Mouse (Mus musculus) lung, embryonic 14.5 days (tissue): ENCODE results near the gene Accsl. TPM values are rescaled to one million over a fixed set of nuclear protein-coding genes. Genes with fewer than 3 reads are reported as not detected.

Experiments
- ATAC-seq: fragments of 200-750 bp; cut with Nextera tagmentation; 2 replicates; pipeline ENCODE4 v1.8.0; 2017; ENCODE audit warnings: mild to moderate bottlenecking, moderate TSS enrichment, moderate library complexity; ENCODE audit not compliant: insufficient read depth
- DNase-seq: peaks from one replicate; pipeline ENCODE4 v3.0.0-alpha.2; 2015
- H3K27ac ChIP-seq: fragments of 300-500 bp; sonication (generic); 2 replicates; pipeline ENCODE4 v1.5.1; 2014; ENCODE audit warnings: low read depth, mild to moderate bottlenecking, moderate library complexity
- H3K27me3 ChIP-seq: fragments of 300-500 bp; sonication (generic); 2 replicates; pipeline ENCODE4 v1.6.1; 2014; ENCODE audit warnings: low read length, control low read depth; ENCODE audit not compliant: insufficient read depth
- H3K36me3 ChIP-seq: fragments of 300-500 bp; sonication (generic); 2 replicates; pipeline ENCODE4 v1.6.1; 2014; ENCODE audit warnings: control low read depth; ENCODE audit not compliant: insufficient read depth
- H3K4me1 ChIP-seq: fragments of 300-500 bp; sonication (generic); 2 replicates; pipeline ENCODE4 v1.6.1; 2014; ENCODE audit warnings: antibody characterized with exemption, control low read depth; ENCODE audit not compliant: insufficient read depth
- H3K4me2 ChIP-seq: fragments of 300-500 bp; sonication (generic); 2 replicates; pipeline ENCODE4 v1.6.1; 2014; ENCODE audit warnings: mild to moderate bottlenecking
- H3K4me3 ChIP-seq: fragments of 300-500 bp; sonication (generic); 2 replicates; pipeline ENCODE4 v1.5.1; 2014; ENCODE audit warnings: low read depth, low read length
- H3K9ac ChIP-seq: fragments of 300-500 bp; sonication (generic); 2 replicates; pipeline ENCODE4 v1.6.1; 2014
- H3K9me3 ChIP-seq: fragments of 300-500 bp; sonication (generic); 2 replicates; pipeline ENCODE4 v1.6.1; 2016; ENCODE audit warnings: low read depth, low read length, control low read depth
- CTCF ChIP-seq: IDR thresholded peaks from 2 replicates; pipeline ENCODE4 v1.5.1; 2016; ENCODE audit warnings: antibody characterized with exemption, low read depth
- WGBS: fragments of 180-500 bp; shearing (Covaris S2); extraction: QIAGEN DNeasy Blood & Tissue Kit; methylation state at CpG from one replicate; pipeline ENCODE4 v1.1.7; 2014; 5-methylcytosine and 5-hydroxymethylcytosine counted together
- polyA plus RNA-seq: library from polyadenylated mRNA; unstranded; fragments of >200 nt; fragmentation: Nextera tagmentation; extraction: Ambion mirVana; gene quantifications from 2 replicates; pipeline ENCODE4 v1.2.1, GENCODE M21; 2014

Accsl gene
- polyA plus RNA-seq, 1 experiment from 2014 or later: 0.22 TPM

DNA sequence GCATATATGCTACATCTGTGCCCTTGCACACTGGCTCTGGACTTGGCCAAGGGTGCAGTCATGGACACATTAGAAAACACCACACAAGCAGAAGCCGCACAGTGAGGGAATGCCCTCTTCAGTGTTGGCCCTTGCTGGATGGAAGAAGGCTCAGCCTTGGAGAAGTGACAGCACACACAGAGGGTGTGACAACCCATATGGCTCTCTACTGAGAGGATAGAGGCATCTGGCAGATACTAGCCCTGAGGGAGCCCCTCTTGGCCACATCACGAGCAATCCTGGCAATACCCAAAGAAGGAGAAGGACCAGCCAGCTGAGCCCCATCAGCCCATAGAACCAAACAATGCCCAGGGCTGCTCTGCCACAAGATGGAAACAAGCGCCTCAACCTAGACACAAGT, 5.6 kb upstream of the Accsl start:
- 86% methylated on average over 3 of the region's 3 CpGs for WGBS
- no peaks in the 10 kb centered on the region for H3K9me3 ChIP-seq
- peak overlapping the region; percentile 66; the same call in 1 of the 2 replicates for H3K27ac ChIP-seq
- DNase-seq: no peak
- H3K4me2 ChIP-seq: no peak overlapping the region
- no peaks in the 10 kb centered on the region for H3K36me3 ChIP-seq
- H3K9ac ChIP-seq: no peak overlapping the region
- H3K27me3 ChIP-seq: no peaks in the 10 kb centered on the region
- no peak for ATAC-seq
- peaks cover 7% of the 10 kb centered on the region; the same call in 1 of the 2 replicates for H3K4me1 ChIP-seq
- TF ChIP-seq CTCF: no peak
- H3K4me3 ChIP-seq: no peak overlapping the region

- peak overlapping the region; percentile 66; the same call in 1 of the 2 replicates for H3K27ac ChIP-seq
- H3K4me1 ChIP-seq: peaks cover 7% of the 10 kb centered on the region; the same call in 1 of the 2 replicates
- DNase-seq: no peak
- H3K4me2 ChIP-seq: 0 out of 2 replicates have a peak overlapping the region, but pooled peaks have one; percentile 18
- no peaks in the 10 kb centered on the region for H3K27me3 ChIP-seq
- 7% methylated on average over 2 of the region's 2 CpGs for WGBS
- H3K9ac ChIP-seq: no peak overlapping the region
- ATAC-seq: no peak
- H3K36me3 ChIP-seq: no peaks in the 10 kb centered on the region
- H3K9me3 ChIP-seq: no peaks in the 10 kb centered on the region
- H3K4me3 ChIP-seq: no peak overlapping the region
- no peak for TF ChIP-seq CTCF
These were observed 5.2 kb upstream of the Accsl start for GRCm38 (mm10) chr2:93874227-93874514.

DNA sequence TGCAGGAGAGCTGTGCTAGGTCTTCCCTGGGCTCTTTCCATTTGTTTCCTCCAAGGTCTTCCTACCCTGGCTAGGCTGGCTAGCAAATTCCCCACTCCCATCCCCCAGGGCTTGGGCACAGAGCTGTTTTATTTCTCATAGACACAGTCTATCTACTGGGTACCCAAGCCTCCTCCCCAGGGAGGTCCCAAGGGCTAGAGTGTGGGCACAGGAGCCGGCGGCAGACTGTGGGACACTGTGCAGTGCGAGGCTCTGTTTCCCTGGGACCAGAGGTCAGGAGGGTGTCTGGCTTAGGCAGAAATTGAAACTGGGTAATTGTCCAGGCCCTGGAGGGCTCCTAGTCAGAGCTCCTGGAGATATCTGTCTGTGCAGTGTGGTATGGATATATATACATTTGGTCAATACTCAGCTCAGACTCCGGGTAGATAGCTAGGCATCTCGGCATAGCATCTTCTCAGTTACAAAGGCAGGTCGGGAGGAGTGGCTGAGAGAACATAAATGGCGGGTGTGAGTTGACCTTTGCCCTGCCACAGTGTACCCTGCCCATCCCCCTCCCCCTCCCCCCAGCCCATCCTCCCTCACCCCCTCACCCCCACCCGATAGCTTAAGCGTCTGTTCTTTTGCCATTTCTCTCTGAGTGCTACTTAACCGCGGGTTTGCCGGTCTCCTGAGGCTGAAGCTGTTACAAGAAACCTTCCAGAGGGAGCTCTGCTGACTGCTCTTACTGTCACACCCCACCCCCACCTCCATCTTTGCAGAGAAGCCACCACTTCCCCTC, 4.7 kb upstream of the Accsl start:
- H3K9ac ChIP-seq: no peak overlapping the region
- no peaks in the 10 kb centered on the region for H3K9me3 ChIP-seq
- no peaks in the 10 kb centered on the region for H3K36me3 ChIP-seq
- ATAC-seq: peak; percentile 70
- H3K27ac ChIP-seq: peak overlapping the region; percentile 66; the same call in 1 of the 2 replicates
- peaks cover 7% of the 10 kb centered on the region; the same call in 1 of the 2 replicates for H3K4me1 ChIP-seq
- H3K4me2 ChIP-seq: no peak overlapping the region
- 12% methylated on average over 12 of the region's 12 CpGs for WGBS
- DNase-seq: peak; percentile 71
- H3K27me3 ChIP-seq: no peaks in the 10 kb centered on the region
- H3K4me3 ChIP-seq: no peak overlapping the region
- TF ChIP-seq CTCF: no peak

- 73% methylated on average over 7 of the region's 7 CpGs for WGBS
- H3K4me2 ChIP-seq: no peak overlapping the region
- ATAC-seq (no peak), DNase-seq (no peak)
- H3K9me3 ChIP-seq: no peaks in the 10 kb centered on the region
- no peak overlapping the region for H3K27ac ChIP-seq
- H3K4me3 ChIP-seq: no peak overlapping the region
- TF ChIP-seq CTCF: no peak
- H3K36me3 ChIP-seq: no peaks in the 10 kb centered on the region
- peaks cover 7% of the 10 kb centered on the region; the same call in 1 of the 2 replicates for H3K4me1 ChIP-seq
- no peak overlapping the region for H3K9ac ChIP-seq
- H3K27me3 ChIP-seq: no peaks in the 10 kb centered on the region
These were observed 3.3 kb upstream of the Accsl start for GRCm38 (mm10) chr2:93872257-93872656.

GRCm38 (mm10) chr2:93871411-93871925, 2.5 kb upstream of the Accsl start:
- no peak overlapping the region for H3K4me2 ChIP-seq
- no peaks in the 10 kb centered on the region for H3K36me3 ChIP-seq
- TF ChIP-seq CTCF: no peak
- H3K9me3 ChIP-seq: no peaks in the 10 kb centered on the region
- no peak overlapping the region for H3K4me3 ChIP-seq
- no peaks in the 10 kb centered on the region for H3K27me3 ChIP-seq
- no peak overlapping the region for H3K27ac ChIP-seq
- ATAC-seq (no peak), DNase-seq (no peak)
- H3K9ac ChIP-seq: no peak overlapping the region
- H3K4me1 ChIP-seq: peaks cover 7% of the 10 kb centered on the region; the same call in 1 of the 2 replicates
- WGBS: 83% methylated on average over 4 of the region's 4 CpGs

DNA sequence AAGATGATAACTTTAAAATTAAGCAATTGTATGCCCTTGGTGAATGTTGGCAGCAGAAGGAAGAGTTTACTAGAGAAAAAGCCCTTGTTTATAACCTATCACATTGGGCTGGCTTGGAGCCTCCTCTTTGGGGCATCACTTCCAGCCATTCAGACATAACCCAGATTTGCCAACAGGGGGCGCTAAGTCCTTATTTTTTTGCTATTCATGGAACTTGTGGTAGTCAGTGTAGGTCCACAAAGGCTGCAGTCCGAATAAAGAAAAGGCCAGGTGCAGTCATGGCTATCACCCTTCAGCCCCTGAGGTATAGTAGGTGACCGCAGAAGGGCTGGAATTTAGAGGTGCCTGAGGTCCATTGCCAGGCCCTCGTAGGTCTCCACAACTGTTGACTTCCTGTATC, 1.9 kb upstream of the Accsl start:
- Histone ChIP-seq H3K4me3 (no peak overlapping the region), H3K27me3 (no peaks in the 10 kb centered on the region), H3K36me3 (no peaks in the 10 kb centered on the region), H3K4me2 (no peak overlapping the region), H3K27ac (no peak overlapping the region), H3K9me3 (no peaks in the 10 kb centered on the region), H3K9ac (no peak overlapping the region), H3K4me1 (peaks cover 7% of the 10 kb centered on the region; the same call in 1 of the 2 replicates)
- peak; percentile 36 for ATAC-seq
- TF ChIP-seq CTCF: peak; percentile 72
- 33% methylated on average over 4 of the region's 4 CpGs for WGBS
- DNase-seq: peak; percentile 90

DNA sequence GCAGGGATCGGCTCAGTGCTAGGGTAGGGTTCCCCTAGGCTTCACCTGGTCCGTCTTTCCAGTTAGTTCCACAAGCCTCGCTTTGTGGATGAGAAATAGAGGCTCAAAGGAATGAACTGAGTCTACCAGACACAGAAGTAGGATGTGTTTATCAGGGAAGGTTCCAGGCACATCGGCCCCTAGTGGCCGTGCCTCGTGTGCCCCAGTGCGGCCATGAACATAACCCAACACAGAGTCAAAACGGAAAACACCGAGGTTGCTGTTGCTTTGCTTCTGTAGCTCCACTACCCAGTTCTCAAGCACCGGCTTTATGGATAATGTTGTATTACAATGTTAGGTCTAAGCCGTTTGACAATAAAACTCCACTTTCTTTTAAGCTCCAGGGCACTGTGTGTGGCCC, 391 bp downstream of the Accsl start:
- ATAC-seq (no peak), DNase-seq (no peak)
- Histone ChIP-seq H3K4me3 (no peak overlapping the region), H3K36me3 (no peaks in the 10 kb centered on the region), H3K9me3 (no peaks in the 10 kb centered on the region), H3K27ac (no peak overlapping the region), H3K27me3 (no peaks in the 10 kb centered on the region), H3K4me1 (no peaks in the 10 kb centered on the region), H3K4me2 (no peak overlapping the region), H3K9ac (no peak overlapping the region)
- TF ChIP-seq CTCF: no peak
- WGBS: 83% methylated on average over 11 of the region's 11 CpGs
